Mouse (Mus musculus) neural tube, embryonic 12.5 days (tissue): Measurements from ENCODE around the gene Iqcn. TPM values are rescaled to one million over a fixed set of nuclear protein-coding genes. Genes with fewer than 3 reads are reported as not detected.
A peak's percentile ranks its signal among the peaks of the same experiment; 100 is the strongest.

Experiments
- ATAC-seq: fragments of 200-750 bp; cut with Nextera tagmentation; 2 replicates; pipeline ENCODE4 v1.8.0; 2017; ENCODE audit warnings: low read depth, mild to moderate bottlenecking, moderate TSS enrichment, moderate library complexity; ENCODE audit not compliant: low FRiP score
- H3K27ac ChIP-seq: fragments of 300-500 bp; sonication (generic); 2 replicates; pipeline ENCODE4 v1.5.1; 2016
- H3K27me3 ChIP-seq: fragments of 300-500 bp; sonication (generic); replicated peaks from 2 replicates; pipeline ENCODE4 v1.6.1; 2016; ENCODE audit warnings: mild to moderate bottlenecking
- H3K36me3 ChIP-seq: fragments of 300-500 bp; sonication (generic); 2 replicates; pipeline ENCODE4 v1.6.1; 2016; ENCODE audit warnings: mild to moderate bottlenecking
- H3K4me1 ChIP-seq: fragments of 300-500 bp; sonication (generic); 2 replicates; pipeline ENCODE4 v1.6.1; 2016
- H3K4me2 ChIP-seq: fragments of 300-500 bp; sonication (generic); replicated peaks from 2 replicates; pipeline ENCODE4 v1.6.1; 2016; ENCODE audit warnings: mild to moderate bottlenecking
- H3K4me3 ChIP-seq: fragments of 300-500 bp; sonication (generic); 2 replicates; pipeline ENCODE4 v1.5.1; 2016
- H3K9ac ChIP-seq: fragments of 300-500 bp; sonication (generic); 2 replicates; pipeline ENCODE4 v1.6.1; 2016; ENCODE audit warnings: mild to moderate bottlenecking
- H3K9me3 ChIP-seq: fragments of 300-500 bp; sonication (generic); 2 replicates; pipeline ENCODE4 v1.6.1; 2016; ENCODE audit warnings: mild to moderate bottlenecking
- WGBS: fragments of 180-500 bp; shearing (Covaris S2); methylation state at CpG from one replicate; pipeline ENCODE4 v1.1.7; 2016; 5-methylcytosine and 5-hydroxymethylcytosine counted together
- polyA plus RNA-seq: library from polyadenylated mRNA; unstranded; fragments of >200 nt; fragmentation: Nextera tagmentation; extraction: Ambion mirVana; gene quantifications from 2 replicates; pipeline ENCODE4 v1.2.1, GENCODE M21; 2016

Gene Iqcn
- polyA plus RNA-seq: 0.06 and 0.16 TPM in 2 replicates

DNA sequence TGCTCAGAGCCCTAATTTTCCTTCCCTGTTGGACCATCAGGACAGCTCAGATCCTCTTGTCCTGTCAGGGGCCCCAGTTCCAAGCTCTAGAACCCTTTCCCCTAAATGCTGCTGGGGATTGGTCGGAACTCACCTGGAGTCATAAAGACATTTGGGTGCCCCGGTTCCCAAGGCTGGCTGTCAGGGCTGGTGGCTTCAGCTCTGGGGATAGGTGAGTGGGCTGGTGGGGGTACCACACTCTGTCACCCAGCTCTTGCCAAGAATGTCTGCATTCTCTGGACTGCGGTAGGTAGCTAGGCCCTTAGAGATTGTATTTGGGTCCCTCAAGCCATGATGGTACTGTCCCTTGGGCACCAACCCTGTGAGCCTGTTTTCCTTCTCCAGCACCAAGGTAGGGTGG lies at the start of gene Iqcn:
Gene Iqcn (plus strand): TSS at position 171 of the 400 bp plus-strand sequence.
- Histone ChIP-seq H3K4me2 (peak within 1 kb of the TSS; percentile 86), H3K9ac (0 out of 2 replicates have a peak within 1 kb of the TSS, but pooled peaks have one; percentile 26), H3K27ac (no peak within 1 kb of the TSS), H3K27me3 (no peaks in the 10 kb centered on the region), H3K9me3 (no peaks in the 10 kb centered on the region), H3K4me3 (no peak within 1 kb of the TSS; the same call in 1 of the 2 replicates), H3K4me1 (peaks cover 27% of the 10 kb centered on the region), H3K36me3 (peaks cover 15% of the 10 kb centered on the region)
- WGBS: 88% methylated on average over 3 of the region's 3 CpGs
- no peak for ATAC-seq

DNA sequence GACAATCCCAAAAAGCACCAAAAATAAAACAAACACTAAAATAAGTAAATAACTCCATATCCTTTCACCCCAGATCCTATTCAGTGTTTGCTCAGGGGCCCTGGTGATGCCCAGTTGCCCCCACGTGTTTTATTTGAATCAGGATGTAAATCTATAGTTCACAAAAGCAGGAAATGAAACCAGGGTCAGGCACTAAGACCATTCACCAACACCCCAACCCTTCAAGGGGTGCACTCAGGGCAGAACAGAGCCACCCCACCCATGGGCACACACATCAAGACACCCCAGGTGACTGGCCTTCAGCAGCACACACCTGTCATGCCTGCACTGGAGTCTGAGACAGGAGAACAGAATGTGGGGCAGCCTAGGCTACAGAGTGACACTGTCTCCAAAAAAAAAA lies 49.1 kb upstream of the Iqcn start:
- Histone ChIP-seq H3K9me3 (no peaks in the 10 kb centered on the region), H3K27ac (no peak overlapping the region), H3K27me3 (no peaks in the 10 kb centered on the region), H3K4me2 (no peak overlapping the region; the same call in 1 of the 2 replicates), H3K4me1 (peaks cover 75% of the 10 kb centered on the region), H3K4me3 (no peak overlapping the region), H3K36me3 (peaks cover 47% of the 10 kb centered on the region), H3K9ac (no peak overlapping the region)
- no peak for ATAC-seq
- WGBS: 65% methylated on average over 1 of the region's 1 CpGs

DNA sequence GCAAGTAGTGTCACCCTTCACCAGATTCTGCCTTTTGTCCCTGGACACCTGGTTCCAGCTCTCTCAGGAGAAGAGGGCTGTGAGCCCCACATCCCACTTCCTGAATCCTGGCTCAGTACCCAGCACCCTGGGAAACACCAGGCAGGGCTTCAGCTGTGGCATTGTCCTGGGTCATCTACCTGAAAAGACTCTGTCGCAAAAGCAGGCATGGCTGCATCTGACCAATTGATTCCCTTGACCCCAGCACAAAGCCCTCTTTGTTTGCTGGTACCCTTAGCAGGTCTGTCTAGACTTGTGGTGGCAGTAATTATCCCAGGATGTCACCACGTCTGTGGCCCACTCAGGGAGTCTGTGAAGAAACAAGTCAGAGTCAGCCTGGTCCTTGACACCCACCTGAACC lies 47.8 kb upstream of the Iqcn start:
- Histone ChIP-seq H3K9me3 (no peaks in the 10 kb centered on the region), H3K9ac (peak overlapping the region; percentile 33), H3K4me1 (peaks cover 71% of the 10 kb centered on the region), H3K4me3 (no peak overlapping the region), H3K27me3 (no peaks in the 10 kb centered on the region), H3K27ac (peak overlapping the region; percentile 92), H3K36me3 (peaks cover 40% of the 10 kb centered on the region), H3K4me2 (peak overlapping the region; percentile 81)
- 9% methylated on average over 2 of the region's 2 CpGs for WGBS
- peak; percentile 4; the same call in 1 of the 2 replicates for ATAC-seq

DNA sequence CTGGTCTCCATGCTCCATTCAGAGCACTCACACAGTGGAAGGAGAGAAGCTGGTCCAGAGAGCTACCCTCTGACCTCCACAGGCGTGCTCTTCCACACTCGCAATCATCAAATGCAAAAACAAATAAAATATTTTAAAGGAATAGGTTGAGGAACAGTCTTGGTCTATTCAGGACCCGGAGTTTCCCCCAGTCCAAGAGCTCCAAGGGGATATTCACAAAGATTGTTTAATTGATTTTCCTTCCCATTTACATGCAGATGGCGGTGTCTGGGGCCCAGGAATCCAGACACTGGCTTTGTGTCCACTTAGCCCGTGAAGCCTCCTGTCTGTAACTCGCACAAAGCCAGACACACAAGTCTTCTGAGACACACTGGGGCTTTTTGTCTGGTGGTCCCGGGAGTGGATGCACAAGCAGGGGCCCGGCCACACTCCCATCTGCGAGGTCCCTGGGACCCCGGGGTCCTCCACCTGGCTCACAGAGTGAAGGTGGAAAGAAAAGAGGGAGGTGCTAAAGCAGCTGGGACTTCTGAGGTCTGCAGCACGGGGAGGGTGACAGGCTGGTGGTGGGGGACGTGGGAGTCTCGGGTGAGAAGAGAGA lies 47.0 kb upstream of the Iqcn start:
- Histone ChIP-seq H3K36me3 (peaks cover 31% of the 10 kb centered on the region), H3K9me3 (no peaks in the 10 kb centered on the region), H3K27me3 (no peaks in the 10 kb centered on the region), H3K27ac (peak overlapping the region; percentile 92), H3K4me1 (peaks cover 63% of the 10 kb centered on the region), H3K4me3 (no peak overlapping the region), H3K9ac (peak overlapping the region; percentile 33; the same call in 1 of the 2 replicates), H3K4me2 (peak overlapping the region; percentile 81)
- peak; percentile 49 for ATAC-seq
- WGBS: 19% methylated on average over 13 of the region's 13 CpGs

DNA sequence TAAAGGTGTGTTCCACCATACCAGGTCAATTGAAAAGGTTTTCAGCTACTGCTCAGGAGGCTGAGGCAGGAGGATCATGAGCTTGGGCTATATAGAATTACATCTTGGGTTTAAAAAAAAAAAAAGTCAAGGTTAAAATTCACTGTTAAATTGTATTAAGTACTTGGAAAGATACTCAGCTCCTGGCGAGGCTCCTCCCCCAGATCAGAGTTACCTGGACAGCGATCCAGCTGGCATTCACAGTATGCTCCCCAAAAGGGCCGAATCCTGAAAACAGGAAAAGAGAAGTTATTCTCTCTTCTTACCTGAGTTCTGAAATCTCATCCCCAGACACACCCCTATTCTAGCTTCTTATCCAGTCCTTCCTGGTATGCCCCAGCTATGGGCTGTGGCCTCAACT lies 46.0 kb upstream of the Iqcn start:
- H3K9me3 ChIP-seq: no peaks in the 10 kb centered on the region
- H3K9ac ChIP-seq: peak overlapping the region; percentile 93
- peaks cover 57% of the 10 kb centered on the region for H3K4me1 ChIP-seq
- H3K36me3 ChIP-seq: peaks cover 22% of the 10 kb centered on the region
- H3K4me2 ChIP-seq: peak overlapping the region; percentile 81
- peak overlapping the region; percentile 77 for H3K4me3 ChIP-seq
- peak overlapping the region; percentile 92 for H3K27ac ChIP-seq
- 84% methylated on average over 3 of the region's 3 CpGs for WGBS
- ATAC-seq: no peak
- H3K27me3 ChIP-seq: no peaks in the 10 kb centered on the region

DNA sequence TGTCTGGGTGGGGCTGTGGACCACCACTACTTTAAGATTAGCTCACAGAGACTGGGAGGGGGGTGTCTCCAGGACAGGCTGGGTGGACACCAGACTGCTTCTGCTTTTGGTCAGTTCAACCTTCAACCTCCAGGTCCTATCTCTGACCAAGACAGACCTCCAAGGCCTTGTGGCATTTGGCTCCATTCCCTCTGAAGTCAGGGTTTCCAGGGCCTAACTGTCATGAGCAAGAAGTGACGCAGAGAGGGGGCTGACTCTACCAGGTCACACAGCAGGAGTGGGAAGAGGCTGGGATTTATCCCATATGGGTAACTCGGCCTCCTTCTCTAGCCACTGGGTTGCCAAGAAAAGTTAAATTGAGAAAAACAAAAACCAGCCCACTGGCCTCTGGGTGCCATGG lies 45.5 kb upstream of the Iqcn start:
- Histone ChIP-seq H3K9me3 (no peaks in the 10 kb centered on the region), H3K9ac (peak overlapping the region; percentile 93), H3K27me3 (no peaks in the 10 kb centered on the region), H3K4me2 (peak overlapping the region; percentile 81), H3K4me3 (peak overlapping the region; percentile 77), H3K36me3 (peaks cover 17% of the 10 kb centered on the region), H3K4me1 (peaks cover 52% of the 10 kb centered on the region), H3K27ac (peak overlapping the region; percentile 92)
- 61% methylated on average over 2 of the region's 2 CpGs for WGBS
- no peak for ATAC-seq

DNA sequence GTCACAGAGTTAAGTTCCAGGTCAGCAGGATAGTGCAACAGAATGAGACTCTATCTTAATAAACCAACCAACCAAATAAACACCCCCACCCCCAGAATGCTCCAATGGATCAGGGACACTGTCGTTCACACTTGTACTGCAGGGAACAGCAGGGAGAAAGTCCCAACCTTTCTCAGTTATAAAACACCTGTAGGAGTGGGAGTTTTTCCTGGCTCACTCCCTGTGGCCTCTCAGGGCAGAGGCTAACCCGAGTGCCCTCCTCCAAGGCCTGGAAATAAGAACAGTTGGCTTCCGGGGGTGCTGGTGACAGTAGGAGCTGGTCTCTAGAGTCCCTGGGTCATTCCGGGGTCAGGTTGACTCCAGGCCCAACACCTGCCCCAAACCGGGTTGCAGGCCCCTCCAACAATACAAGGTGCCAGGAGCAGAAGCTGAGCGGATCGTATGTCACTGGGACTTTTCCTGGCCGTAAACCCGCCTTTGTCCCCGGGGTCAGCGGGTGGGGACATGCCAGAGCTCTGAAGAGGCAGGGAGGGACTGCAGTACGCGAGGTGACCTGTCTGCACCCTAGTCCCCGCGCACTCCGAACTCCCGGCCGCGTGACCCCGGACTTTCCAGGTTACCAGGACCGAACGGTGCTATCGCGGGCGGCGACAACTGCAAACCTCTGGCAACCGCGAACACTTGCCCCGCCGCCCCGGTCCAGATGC lies 44.2 kb upstream of the Iqcn start:
- peak overlapping the region; percentile 81 for H3K4me2 ChIP-seq
- H3K9ac ChIP-seq: peak overlapping the region; percentile 93
- H3K27me3 ChIP-seq: no peaks in the 10 kb centered on the region
- H3K36me3 ChIP-seq: peaks cover 14% of the 10 kb centered on the region
- H3K9me3 ChIP-seq: no peaks in the 10 kb centered on the region
- H3K4me3 ChIP-seq: peak overlapping the region; percentile 77
- H3K27ac ChIP-seq: peak overlapping the region; percentile 64; the same call in 1 of the 2 replicates
- H3K4me1 ChIP-seq: peaks cover 48% of the 10 kb centered on the region
- 1% methylated on average over 31 of the region's 31 CpGs for WGBS
- ATAC-seq: peak; percentile 21

DNA sequence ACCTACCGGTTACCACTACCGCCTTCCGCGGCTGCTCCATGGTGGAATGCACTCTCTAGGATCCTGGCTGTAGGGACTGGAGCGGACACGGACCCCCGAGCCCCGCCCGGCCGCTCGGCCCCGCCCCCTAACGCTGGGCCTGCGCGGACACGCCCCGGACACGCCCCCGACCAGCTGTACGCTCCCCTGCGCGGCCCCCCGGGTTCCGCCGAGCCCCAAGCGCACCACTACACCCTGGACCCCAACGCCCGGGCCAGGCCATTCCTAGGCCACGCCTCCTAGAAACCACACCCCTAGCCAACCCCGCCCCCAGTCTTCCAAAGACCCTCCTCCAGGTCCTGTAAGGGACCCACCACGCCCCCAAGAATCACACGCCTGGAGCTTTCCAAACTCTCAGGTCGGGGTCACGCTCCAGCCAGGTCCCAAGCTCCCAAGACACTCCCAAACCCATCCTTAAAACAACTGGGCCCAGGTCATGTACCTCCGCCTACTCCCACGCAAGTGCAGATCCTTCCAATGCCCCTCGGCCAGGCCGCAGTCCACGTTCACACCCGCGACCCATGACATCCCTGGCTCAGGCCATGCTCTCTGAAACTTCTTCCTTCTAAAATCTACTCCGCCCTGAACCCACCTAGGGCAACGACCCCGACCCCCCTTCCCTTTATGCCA lies 43.5 kb upstream of the Iqcn start:
- H3K27me3 ChIP-seq: no peaks in the 10 kb centered on the region
- H3K4me2 ChIP-seq: peak overlapping the region; percentile 81
- peaks cover 41% of the 10 kb centered on the region for H3K4me1 ChIP-seq
- ATAC-seq: peak; percentile 79
- H3K36me3 ChIP-seq: peaks cover 9% of the 10 kb centered on the region
- WGBS: under 1% methylated on average over 44 of the region's 44 CpGs
- H3K27ac ChIP-seq: peak overlapping the region; percentile 64; the same call in 1 of the 2 replicates
- peak overlapping the region; percentile 77 for H3K4me3 ChIP-seq
- no peaks in the 10 kb centered on the region for H3K9me3 ChIP-seq
- H3K9ac ChIP-seq: peak overlapping the region; percentile 93

DNA sequence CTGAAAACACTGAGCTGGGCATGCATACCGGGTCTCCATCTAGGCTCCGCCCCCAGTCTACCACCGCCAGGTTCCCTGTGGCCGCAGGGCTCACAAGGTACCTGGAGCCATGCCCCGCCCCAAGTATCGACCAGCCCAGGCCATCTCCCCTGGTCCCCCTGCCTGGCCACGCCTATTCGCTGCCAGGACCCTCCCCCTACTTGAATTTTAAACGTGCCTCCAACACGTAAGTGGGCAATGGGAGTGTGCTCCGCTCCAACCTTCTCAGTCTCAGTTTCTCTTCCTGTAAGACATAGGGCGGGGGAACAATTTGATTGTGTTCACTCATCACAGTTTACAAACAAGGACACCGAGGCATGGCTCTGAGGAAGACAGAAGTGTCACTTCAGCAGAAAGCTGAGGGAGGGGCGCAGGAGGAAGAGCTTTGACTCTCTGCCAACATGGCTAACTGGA lies 43.0 kb upstream of the Iqcn start, which contains the start of gene Pgpep1:
Gene Pgpep1 (minus strand): TSS at position 116 of the 453 bp plus-strand sequence.
- H3K4me1 ChIP-seq: peaks cover 35% of the 10 kb centered on the region
- peak; percentile 45 for ATAC-seq
- H3K4me3 ChIP-seq: peak within 1 kb of the TSS; percentile 77
- peaks cover 5% of the 10 kb centered on the region; the same call in 1 of the 2 replicates for H3K36me3 ChIP-seq
- no peaks in the 10 kb centered on the region for H3K27me3 ChIP-seq
- no peaks in the 10 kb centered on the region for H3K9me3 ChIP-seq
- H3K27ac ChIP-seq: peak within 1 kb of the TSS; percentile 64; the same call in 1 of the 2 replicates
- 3% methylated on average over 14 of the region's 14 CpGs for WGBS
- peak within 1 kb of the TSS; percentile 81 for H3K4me2 ChIP-seq
- H3K9ac ChIP-seq: peak within 1 kb of the TSS; percentile 93

DNA sequence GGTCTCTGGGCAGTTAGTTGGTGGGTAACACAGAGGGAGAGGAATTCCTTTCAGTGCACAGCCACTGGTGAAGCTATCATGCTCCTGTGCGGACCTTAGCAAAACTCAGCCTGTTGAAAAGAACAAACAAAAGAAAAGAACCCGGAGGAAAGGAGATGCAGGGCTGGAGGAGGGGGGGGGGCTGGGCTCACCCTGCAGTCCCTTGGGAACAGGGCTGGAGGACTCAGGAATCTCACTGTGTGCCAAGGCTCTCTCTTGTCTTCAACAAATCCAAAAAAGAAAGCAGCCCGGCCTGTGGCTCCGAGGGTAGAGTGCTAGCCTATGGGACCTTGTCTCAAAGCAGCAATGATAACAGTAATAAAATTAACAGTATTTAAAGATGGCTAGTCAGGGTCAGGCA lies 39.6 kb upstream of the Iqcn start:
- Histone ChIP-seq H3K4me3 (no peak overlapping the region), H3K36me3 (no peaks in the 10 kb centered on the region), H3K4me1 (peaks cover 13% of the 10 kb centered on the region), H3K9ac (no peak overlapping the region), H3K9me3 (peaks cover 4% of the 10 kb centered on the region; the same call in 1 of the 2 replicates), H3K27ac (no peak overlapping the region), H3K4me2 (no peak overlapping the region), H3K27me3 (no peaks in the 10 kb centered on the region)
- WGBS: 39% methylated on average over 4 of the region's 4 CpGs
- no peak for ATAC-seq

DNA sequence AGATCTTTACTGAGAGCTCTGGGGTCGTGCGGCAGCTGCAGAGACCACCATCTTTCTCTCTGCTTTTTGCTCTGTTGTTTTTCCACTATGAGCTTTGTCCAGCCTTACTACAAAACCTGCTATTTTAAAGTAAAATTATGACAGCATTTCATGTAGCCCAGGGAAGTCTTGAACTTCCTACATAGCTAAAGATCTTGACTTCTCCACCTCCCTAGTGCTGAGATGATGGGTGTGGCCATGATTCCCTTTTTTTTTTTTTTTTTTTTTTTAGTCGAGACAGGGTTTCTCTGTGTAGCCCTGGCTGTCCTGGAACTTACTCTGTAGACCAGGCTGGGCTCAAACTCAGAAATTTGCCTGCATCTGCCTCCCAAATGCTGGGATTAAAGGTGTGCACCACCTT lies 38.6 kb upstream of the Iqcn start:
- no peak overlapping the region for H3K4me2 ChIP-seq
- 78% methylated on average over 3 of the region's 3 CpGs for WGBS
- H3K4me3 ChIP-seq: no peak overlapping the region
- no peak overlapping the region for H3K9ac ChIP-seq
- no peaks in the 10 kb centered on the region for H3K36me3 ChIP-seq
- ATAC-seq: no peak
- H3K27ac ChIP-seq: no peak overlapping the region
- H3K4me1 ChIP-seq: peaks cover 7% of the 10 kb centered on the region
- H3K9me3 ChIP-seq: peaks cover 4% of the 10 kb centered on the region; the same call in 1 of the 2 replicates
- H3K27me3 ChIP-seq: no peaks in the 10 kb centered on the region

DNA sequence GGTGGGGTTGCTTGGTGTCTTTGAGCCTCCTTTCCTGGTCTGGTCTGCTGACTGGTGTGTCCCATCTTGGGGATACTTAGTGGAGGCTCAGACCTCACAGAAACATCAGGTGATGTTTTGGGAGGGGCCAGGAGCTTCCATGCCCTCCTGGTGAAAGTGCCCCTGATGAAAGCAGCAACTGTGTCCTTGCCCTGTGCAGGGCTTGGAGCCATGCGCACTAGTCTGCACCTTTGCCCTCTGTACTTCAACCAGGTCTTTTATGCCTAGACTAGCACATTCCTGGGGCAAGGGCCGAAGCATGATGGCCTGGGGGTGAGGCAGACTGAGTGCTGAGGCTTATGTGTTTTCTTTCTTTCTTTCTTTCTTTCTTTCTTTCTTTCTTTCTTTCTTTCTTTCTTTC lies 37.7 kb upstream of the Iqcn start:
- no peak overlapping the region for H3K9ac ChIP-seq
- no peak overlapping the region for H3K27ac ChIP-seq
- no peaks in the 10 kb centered on the region for H3K36me3 ChIP-seq
- H3K4me1 ChIP-seq: no peaks in the 10 kb centered on the region
- WGBS: 75% methylated on average over 2 of the region's 2 CpGs
- no peak for ATAC-seq
- peaks cover 4% of the 10 kb centered on the region; the same call in 1 of the 2 replicates for H3K9me3 ChIP-seq
- H3K27me3 ChIP-seq: no peaks in the 10 kb centered on the region
- H3K4me2 ChIP-seq: no peak overlapping the region
- H3K4me3 ChIP-seq: no peak overlapping the region
